Mouse (Mus musculus): Measurements from ENCODE around the gene Irak2. TPM values are rescaled to one million over a fixed set of nuclear protein-coding genes. Genes with fewer than 3 reads are reported as not detected.
A peak's percentile ranks its signal among the peaks of the same experiment; 100 is the strongest.

Gene Irak2
- polyA plus RNA-seq, 1 experiment: 42.4 TPM

GRCm38 (mm10) chr6:113728181-113728580 is 89.9 kb downstream of the Irak2 start:
- WGBS: 91% methylated on average over 7 of the region's 7 CpGs
- no peak overlapping the region for H3K4me3 ChIP-seq (ENCODE audit: extremely low read depth, insufficient read depth, insufficient read length)
- H3K27me3 ChIP-seq (ENCODE audit: control insufficient read depth, insufficient read depth, low read length): no peaks in the 10 kb centered on the region
- no peak overlapping the region for H3K27ac ChIP-seq (ENCODE audit: insufficient read depth, low read length)
- no peaks in the 10 kb centered on the region for H3K4me1 ChIP-seq (ENCODE audit: control insufficient read depth, insufficient read depth, insufficient read length)
- TF ChIP-seq POLR2A (IDR thresholded peaks at IDR 0.05; ENCODE audit: low read depth, low read length): no peak
- no peak for TF ChIP-seq CTCF (IDR thresholded peaks at IDR 0.05; ENCODE audit: extremely low read depth, insufficient read depth, insufficient read length, insufficient replicate concordance)
- peaks cover 47% of the 10 kb centered on the region for H3K36me3 ChIP-seq (ENCODE audit: control insufficient read depth, insufficient read depth, low read length)
- no peak for DNase-seq (ENCODE audit: low read depth in 1 of 2, low spot score in 2 of 2)

GRCm38 (mm10) chr6:113731296-113731695 is 93.0 kb downstream of the Irak2 start:
- no peak for TF ChIP-seq CTCF (IDR thresholded peaks at IDR 0.05; ENCODE audit: extremely low read depth, insufficient read depth, insufficient read length, insufficient replicate concordance)
- TF ChIP-seq POLR2A (IDR thresholded peaks at IDR 0.05; ENCODE audit: low read depth, low read length): no peak
- Histone ChIP-seq H3K27ac (ENCODE audit: insufficient read depth, low read length) (no peak overlapping the region), H3K27me3 (ENCODE audit: control insufficient read depth, insufficient read depth, low read length) (no peaks in the 10 kb centered on the region), H3K36me3 (ENCODE audit: control insufficient read depth, insufficient read depth, low read length) (peaks cover 57% of the 10 kb centered on the region), H3K4me3 (ENCODE audit: extremely low read depth, insufficient read depth, insufficient read length) (no peak overlapping the region), H3K4me1 (ENCODE audit: control insufficient read depth, insufficient read depth, insufficient read length) (no peaks in the 10 kb centered on the region)
- 88% methylated on average over 3 of the region's 3 CpGs for WGBS
- no peak for DNase-seq (ENCODE audit: low read depth in 1 of 2, low spot score in 2 of 2)

GRCm38 (mm10) chr6:113737318-113738046 is 99.2 kb downstream of the Irak2 start:
- no peaks in the 10 kb centered on the region for H3K27me3 ChIP-seq (ENCODE audit: control insufficient read depth, insufficient read depth, low read length)
- H3K4me3 ChIP-seq (ENCODE audit: extremely low read depth, insufficient read depth, insufficient read length): no peak overlapping the region
- TF ChIP-seq POLR2A (IDR thresholded peaks at IDR 0.05; ENCODE audit: low read depth, low read length): no peak
- no peak for TF ChIP-seq CTCF (IDR thresholded peaks at IDR 0.05; ENCODE audit: extremely low read depth, insufficient read depth, insufficient read length, insufficient replicate concordance)
- no peak overlapping the region for H3K27ac ChIP-seq (ENCODE audit: insufficient read depth, low read length)
- 92% methylated on average over 9 of the region's 9 CpGs for WGBS
- peaks cover 23% of the 10 kb centered on the region for H3K36me3 ChIP-seq (ENCODE audit: control insufficient read depth, insufficient read depth, low read length)
- no peak for DNase-seq (ENCODE audit: low read depth in 1 of 2, low spot score in 2 of 2)
- H3K4me1 ChIP-seq (ENCODE audit: control insufficient read depth, insufficient read depth, insufficient read length): no peaks in the 10 kb centered on the region; the same call in 1 of the 2 replicates

- WGBS: 6% methylated on average over 41 of the region's 41 CpGs
- Histone ChIP-seq H3K36me3 (ENCODE audit: control insufficient read depth, insufficient read depth, low read length) (peaks cover 10% of the 10 kb centered on the region), H3K4me1 (ENCODE audit: control insufficient read depth, insufficient read depth, insufficient read length) (no peaks in the 10 kb centered on the region; the same call in 1 of the 2 replicates), H3K27me3 (ENCODE audit: control insufficient read depth, insufficient read depth, low read length) (no peaks in the 10 kb centered on the region), H3K4me3 (ENCODE audit: extremely low read depth, insufficient read depth, insufficient read length) (peak within 1 kb of the TSS; percentile 92), H3K27ac (ENCODE audit: insufficient read depth, low read length) (peak within 1 kb of the TSS; percentile 41; the same call in 1 of the 2 replicates)
- DNase-seq (ENCODE audit: low read depth in 1 of 2, low spot score in 2 of 2): peak; percentile 77 to 80
- no peak for TF ChIP-seq CTCF (IDR thresholded peaks at IDR 0.05; ENCODE audit: extremely low read depth, insufficient read depth, insufficient read length, insufficient replicate concordance)
- peak; percentile 69 for TF ChIP-seq POLR2A (IDR thresholded peaks at IDR 0.05; ENCODE audit: low read depth, low read length)
Measured at GRCm38 (mm10) chr6:113740236-113741217, 102.3 kb downstream of the Irak2 start, which contains the start of gene Sec13. TSS of gene Sec13 (minus strand) at chr6:113740743.

- H3K4me3 ChIP-seq (ENCODE audit: extremely low read depth, insufficient read depth, insufficient read length): no peak overlapping the region
- WGBS: 51% methylated on average over 2 of the region's 2 CpGs
- no peaks in the 10 kb centered on the region; the same call in 1 of the 2 replicates for H3K4me1 ChIP-seq (ENCODE audit: control insufficient read depth, insufficient read depth, insufficient read length)
- no peak for TF ChIP-seq POLR2A (IDR thresholded peaks at IDR 0.05; ENCODE audit: low read depth, low read length)
- TF ChIP-seq CTCF (IDR thresholded peaks at IDR 0.05; ENCODE audit: extremely low read depth, insufficient read depth, insufficient read length, insufficient replicate concordance): no peak
- H3K36me3 ChIP-seq (ENCODE audit: control insufficient read depth, insufficient read depth, low read length): peaks cover 3% of the 10 kb centered on the region; the same call in 1 of the 2 replicates
- DNase-seq (ENCODE audit: low read depth in 1 of 2, low spot score in 2 of 2): no peak
- no peak overlapping the region for H3K27ac ChIP-seq (ENCODE audit: insufficient read depth, low read length)
- H3K27me3 ChIP-seq (ENCODE audit: control insufficient read depth, insufficient read depth, low read length): no peaks in the 10 kb centered on the region
Measured at GRCm38 (mm10) chr6:113741425-113741824, 103.2 kb downstream of the Irak2 start.

- Histone ChIP-seq H3K27me3 (ENCODE audit: control insufficient read depth, insufficient read depth, low read length) (no peaks in the 10 kb centered on the region), H3K4me1 (ENCODE audit: control insufficient read depth, insufficient read depth, insufficient read length) (no peaks in the 10 kb centered on the region; the same call in 1 of the 2 replicates), H3K36me3 (ENCODE audit: control insufficient read depth, insufficient read depth, low read length) (0 out of 2 replicates have a peak, but pooled peaks cover 1% of the 10 kb centered on the region), H3K27ac (ENCODE audit: insufficient read depth, low read length) (no peak overlapping the region), H3K4me3 (ENCODE audit: extremely low read depth, insufficient read depth, insufficient read length) (no peak overlapping the region)
- DNase-seq (ENCODE audit: low read depth in 1 of 2, low spot score in 2 of 2): no peak
- TF ChIP-seq POLR2A (IDR thresholded peaks at IDR 0.05; ENCODE audit: low read depth, low read length) (no peak), CTCF (IDR thresholded peaks at IDR 0.05; ENCODE audit: extremely low read depth, insufficient read depth, insufficient read length, insufficient replicate concordance) (no peak)
- WGBS: 88% methylated on average over 1 of the region's 1 CpGs
Measured at GRCm38 (mm10) chr6:113742321-113742720, 104.1 kb downstream of the Irak2 start.

Measured in spleen, adult 2 months (tissue).